Mouse (Mus musculus): Measurements from ENCODE around the gene Wap.

GRCm38 (mm10) chr11:6615250-6616205 lies 22.9 kb downstream of the Wap start:
- TF ChIP-seq EP300 (IDR thresholded peaks at IDR 0.05; ENCODE audit: low read depth) (no peak), CTCF (IDR thresholded peaks at IDR 0.05; ENCODE audit: low read depth) (no peak)
